Mouse (Mus musculus): ENCODE measurements around the gene Vwa8. TPM values are rescaled to one million over a fixed set of nuclear protein-coding genes. Genes with fewer than 3 reads are reported as not detected.

Gene Vwa8
- polyA plus RNA-seq, 1 experiment from 2014 or later = 15.5 TPM

Other genes with a start within 250 kb of the Vwa8 start
- 1.4 and 1.9 TPM in 2 replicates for gene Dgkh, start 116.3 kb upstream of the Vwa8 start, polyA plus RNA-seq (2015; fragmentation: Nextera tagmentation; extraction: Ambion mirVana)

All from heart, embryonic 15.5 days (tissue).